ENCODE assay signal across 3 mouse cellular contexts in genomic region chr1:193189151-193189621, GRCm38 (mm10).
A peak's percentile ranks its signal among the peaks of the same experiment; 100 is the strongest.
TF ChIP-seq lines count a peak whose summit lies in the region.

No protein-coding gene starts in this region.

TF ChIP-seq in C2C12, 6 proteins besides CTCF, POLR2A, EP300 and RAD21:
- TF ChIP-seq MAX (IDR thresholded peaks at IDR 0.05) (no peak), MYOD1 (IDR thresholded peaks at IDR 0.05; ENCODE audit: control insufficient read depth, insufficient read length, low read depth) (peak; percentile 85)

TF ChIP-seq in CH12.LX, 34 proteins besides CTCF, POLR2A, EP300 and RAD21:
- TF ChIP-seq ZC3H11A (IDR thresholded peaks at IDR 0.05; ENCODE audit: low read depth, low read length) (no peak), MAFK (IDR thresholded peaks at IDR 0.05; ENCODE audit: insufficient replicate concordance, low read length) (no peak), MXI1 (IDR thresholded peaks at IDR 0.05; ENCODE audit: low read depth, low read length) (peak; percentile 34; the same call in 1 of the 2 replicates), ETS1 (conservative IDR thresholded peaks at IDR 0.05; ENCODE audit: low read depth, low read length) (no peak), USF2 (conservative IDR thresholded peaks at IDR 0.05; ENCODE audit: low read depth, low read length) (no peak), ZNF384 (IDR thresholded peaks at IDR 0.05; ENCODE audit: low read depth, low read length) (no peak), SIN3A (IDR thresholded peaks at IDR 0.05; ENCODE audit: low read length) (0 out of 2 replicates have a peak, but pooled peaks have one; percentile 20), MYC (IDR thresholded peaks at IDR 0.05; ENCODE audit: low read depth, low read length) (no peak), MEF2A (IDR thresholded peaks at IDR 0.05; ENCODE audit: borderline replicate concordance, low read depth, low read length) (no peak), JUN (IDR thresholded peaks at IDR 0.05; ENCODE audit: insufficient read depth, low read depth, low read length) (no peak), MAX (IDR thresholded peaks at IDR 0.05; ENCODE audit: low read length) (no peak), MAZ (IDR thresholded peaks at IDR 0.05; ENCODE audit: low read depth, low read length) (0 out of 2 replicates have a peak, but pooled peaks have one; percentile 18), KAT2A (IDR thresholded peaks at IDR 0.05; ENCODE audit: insufficient replicate concordance, low read length) (no peak)

TF ChIP-seq in myocyte, 11 proteins besides CTCF, POLR2A, EP300 and RAD21:
- TF ChIP-seq CEBPB (IDR thresholded peaks at IDR 0.05; ENCODE audit: insufficient read depth, poor library complexity, severe bottlenecking) (0 out of 2 replicates have a peak, but pooled peaks have one; percentile 2), TCF3 (IDR thresholded peaks at IDR 0.05; ENCODE audit: insufficient read length, low read depth) (no peak), USF1 (IDR thresholded peaks at IDR 0.05; ENCODE audit: low read depth) (no peak), POLR2AphosphoS2 (IDR thresholded peaks at IDR 0.05; ENCODE audit: insufficient read length, low read depth) (no peak), REST (IDR thresholded peaks at IDR 0.05; ENCODE audit: insufficient read depth, insufficient read length) (no peak), SRF (IDR thresholded peaks at IDR 0.05; ENCODE audit: control insufficient read depth, insufficient read length, low read depth) (no peak), E2F4 (IDR thresholded peaks at IDR 0.05; ENCODE audit: insufficient read depth) (no peak), MYOG (IDR thresholded peaks at IDR 0.05; ENCODE audit: control insufficient read depth in 1 of 3, insufficient read depth in 1 of 3, insufficient read length in 2 of 3, low read depth in 2 of 3) (peak in 2 of 3 experiments; percentile 72 to 85), MAX (IDR thresholded peaks at IDR 0.05; ENCODE audit: low read depth) (no peak), TCF12 (IDR thresholded peaks at IDR 0.05; ENCODE audit: insufficient read depth, poor library complexity, severe bottlenecking) (peak; percentile 31), MYOD1 (IDR thresholded peaks at IDR 0.05; ENCODE audit: control insufficient read depth in 1 of 3, insufficient read length in 2 of 3, low read depth in 2 of 3) (peak; percentile 15 to 95 (median 94))
